Mouse (Mus musculus): ENCODE results near the gene Tmem11.
"Not testable (repeated sequence)": the region's sequence is repeated elsewhere in the genome, so short reads cannot be mapped to it uniquely, and the experiment has no call there.

The Tmem11 gene

GRCm38 (mm10) chr11:60882386-60882785 lies 3.3 kb upstream of the Tmem11 start:
- DNase-seq, result no peak

GRCm38 (mm10) chr11:60880559-60880958 lies 1.5 kb upstream of the Tmem11 start:
- no peak for DNase-seq

- peak; percentile 78 for DNase-seq
These were observed 351 bp upstream of the Tmem11 start for GRCm38 (mm10) chr11:60879423-60879822.

GRCm38 (mm10) chr11:60878056-60878612 lies 938 bp downstream of the Tmem11 start:
- peak; percentile 78 for DNase-seq

- DNase-seq, result no peak
These were observed 6.0 kb downstream of the Tmem11 start for GRCm38 (mm10) chr11:60873101-60873500.

GRCm38 (mm10) chr11:60871409-60871808 lies 7.7 kb downstream of the Tmem11 start:
- no peak for DNase-seq

- DNase-seq, result not testable (repeated sequence)
These were observed 9.6 kb downstream of the Tmem11 start for GRCm38 (mm10) chr11:60869471-60869870.

GRCm38 (mm10) chr11:60867904-60868303 lies 11.2 kb downstream of the Tmem11 start:
- DNase-seq, result no peak

GRCm38 (mm10) chr11:60867456-60867855 lies 11.6 kb downstream of the Tmem11 start:
- peak; percentile 35 for DNase-seq

- no peak for DNase-seq
These were observed 13.1 kb downstream of the Tmem11 start for GRCm38 (mm10) chr11:60866021-60866420.

- no peak for DNase-seq
These were observed 14.2 kb downstream of the Tmem11 start for GRCm38 (mm10) chr11:60864916-60865315.

GRCm38 (mm10) chr11:60864166-60864565 lies 14.9 kb downstream of the Tmem11 start:
- no peak for DNase-seq

GRCm38 (mm10) chr11:60863196-60863595 lies 15.9 kb downstream of the Tmem11 start:
- DNase-seq, result peak; percentile 6

- no peak for DNase-seq
These were observed 17.1 kb downstream of the Tmem11 start for GRCm38 (mm10) chr11:60861993-60862392.

GRCm38 (mm10) chr11:60856587-60856986 lies 22.5 kb downstream of the Tmem11 start:
- DNase-seq, result no peak

GRCm38 (mm10) chr11:60845415-60845814 lies 33.7 kb downstream of the Tmem11 start:
- DNase-seq, result no peak

GRCm38 (mm10) chr11:60843412-60843811 lies 35.7 kb downstream of the Tmem11 start:
- no peak for DNase-seq

- DNase-seq, result peak; percentile 68
These were observed 37.4 kb downstream of the Tmem11 start for GRCm38 (mm10) chr11:60841467-60842200.

GRCm38 (mm10) chr11:60837644-60838406 lies 41.2 kb downstream of the Tmem11 start:
- DNase-seq, result no peak

GRCm38 (mm10) chr11:60836897-60837296 lies 42.2 kb downstream of the Tmem11 start:
- no peak for DNase-seq

GRCm38 (mm10) chr11:60830433-60831052 lies 48.5 kb downstream of the Tmem11 start, which contains the start of gene Dhrs7b:
TSS of gene Dhrs7b (plus strand) at chr11:60830631.
- peak; percentile 92 for DNase-seq

- DNase-seq, result peak; percentile 28
These were observed 50.2 kb downstream of the Tmem11 start for GRCm38 (mm10) chr11:60828903-60829302.

- no peak for DNase-seq
These were observed 51.7 kb downstream of the Tmem11 start for GRCm38 (mm10) chr11:60827241-60827945.

All from lung, postnatal 10 days (tissue).